Mouse (Mus musculus) midbrain, embryonic 15.5 days (tissue): ENCODE data around the gene Rassf9. TPM values are rescaled to one million over a fixed set of nuclear protein-coding genes. Genes with fewer than 3 reads are reported as not detected.

Source experiments
- ATAC-seq: fragments of 200-750 bp; cut with Nextera tagmentation; replicated peaks from 2 replicates; pipeline ENCODE4 v1.8.0; 2017; ENCODE audit warnings: moderate TSS enrichment
- H3K27ac ChIP-seq: fragments of 300-500 bp; sonication (generic); 2 replicates; pipeline ENCODE4 v1.5.1; 2015; ENCODE audit warnings: mild to moderate bottlenecking, inconsistent platforms
- H3K27me3 ChIP-seq: fragments of 300-500 bp; sonication (generic); replicated peaks from 2 replicates; pipeline ENCODE4 v1.6.1; 2015; ENCODE audit warnings: inconsistent platforms
- H3K36me3 ChIP-seq: fragments of 300-500 bp; sonication (generic); replicated peaks from 2 replicates; pipeline ENCODE4 v1.6.1; 2015; ENCODE audit warnings: inconsistent platforms
- H3K4me1 ChIP-seq: fragments of 300-500 bp; sonication (generic); 2 replicates; pipeline ENCODE4 v1.6.1; 2015; ENCODE audit warnings: inconsistent platforms
- H3K4me2 ChIP-seq: fragments of 300-500 bp; sonication (generic); 2 replicates; pipeline ENCODE4 v1.6.1; 2015; ENCODE audit warnings: inconsistent platforms, mild to moderate bottlenecking, moderate library complexity
- H3K4me3 ChIP-seq: fragments of 300-500 bp; sonication (generic); 2 replicates; pipeline ENCODE4 v1.5.1; 2015; ENCODE audit warnings: mild to moderate bottlenecking, inconsistent platforms
- H3K9ac ChIP-seq: fragments of 300-500 bp; sonication (generic); 2 replicates; pipeline ENCODE4 v1.6.1; 2015; ENCODE audit warnings: mild to moderate bottlenecking, inconsistent platforms
- H3K9me3 ChIP-seq: fragments of 300-500 bp; sonication (generic); 2 replicates; pipeline ENCODE4 v1.6.1; 2016; ENCODE audit warnings: inconsistent platforms
- WGBS: fragments of 180-500 bp; shearing (Covaris S2); methylation state at CpG from one replicate; pipeline ENCODE4 v1.1.7; 2015; ENCODE audit warnings: mixed read lengths; 5-methylcytosine and 5-hydroxymethylcytosine counted together
- polyA plus RNA-seq: library from polyadenylated mRNA; unstranded; fragments of >200 nt; fragmentation: Nextera tagmentation; extraction: Ambion mirVana; gene quantifications from 2 replicates; pipeline ENCODE4 v1.2.1, GENCODE M21; 2015

Gene Rassf9
- polyA plus RNA-seq: 2.0 and 2.6 TPM in 2 replicates

GRCm38 (mm10) chr10:102511807-102512461 is at the start of gene Rassf9:
TSS of gene Rassf9 (plus strand) at chr10:102512222.
- Histone ChIP-seq H3K27me3 (no peaks in the 10 kb centered on the region), H3K36me3 (no peaks in the 10 kb centered on the region), H3K4me2 (no peak within 1 kb of the TSS), H3K9me3 (no peaks in the 10 kb centered on the region), H3K4me1 (no peaks in the 10 kb centered on the region), H3K9ac (no peak within 1 kb of the TSS), H3K4me3 (no peak within 1 kb of the TSS), H3K27ac (no peak within 1 kb of the TSS)
- ATAC-seq: 0 out of 2 replicates have a peak, but pooled peaks have one; percentile 37
- WGBS: 13% methylated on average over 5 of the region's 5 CpGs

GRCm38 (mm10) chr10:102469412-102469811 is 42.6 kb upstream of the Rassf9 start:
- no peaks in the 10 kb centered on the region for H3K4me1 ChIP-seq
- H3K9me3 ChIP-seq: no peaks in the 10 kb centered on the region
- no peaks in the 10 kb centered on the region for H3K27me3 ChIP-seq
- 81% methylated on average over 2 of the region's 2 CpGs for WGBS
- H3K4me2 ChIP-seq: no peak overlapping the region
- H3K27ac ChIP-seq: no peak overlapping the region
- H3K4me3 ChIP-seq: no peak overlapping the region
- no peak for ATAC-seq
- no peak overlapping the region for H3K9ac ChIP-seq
- H3K36me3 ChIP-seq: no peaks in the 10 kb centered on the region

- WGBS: 38% methylated on average over 3 of the region's 3 CpGs
- H3K27ac ChIP-seq: no peak within 1 kb of the TSS
- H3K9ac ChIP-seq: no peak within 1 kb of the TSS
- H3K4me2 ChIP-seq: no peak within 1 kb of the TSS
- no peaks in the 10 kb centered on the region for H3K27me3 ChIP-seq
- no peaks in the 10 kb centered on the region for H3K9me3 ChIP-seq
- H3K4me1 ChIP-seq: no peaks in the 10 kb centered on the region
- H3K4me3 ChIP-seq: no peak within 1 kb of the TSS
- H3K36me3 ChIP-seq: no peaks in the 10 kb centered on the region
- ATAC-seq: no peak
Observed at GRCm38 (mm10) chr10:102490386-102490785, 21.6 kb upstream of the Rassf9 start, which contains the start of gene Nts. TSS of gene Nts (minus strand) at chr10:102490486.

GRCm38 (mm10) chr10:102491792-102492191 is 20.2 kb upstream of the Rassf9 start:
- Histone ChIP-seq H3K36me3 (no peaks in the 10 kb centered on the region), H3K27me3 (no peaks in the 10 kb centered on the region), H3K4me2 (no peak overlapping the region), H3K9ac (no peak overlapping the region), H3K9me3 (no peaks in the 10 kb centered on the region), H3K4me3 (no peak overlapping the region), H3K4me1 (no peaks in the 10 kb centered on the region), H3K27ac (no peak overlapping the region)
- 0 out of 2 replicates have a peak, but pooled peaks have one; percentile 60 for ATAC-seq
- 8% methylated on average over 3 of the region's 3 CpGs for WGBS

GRCm38 (mm10) chr10:102498754-102499153 is 13.3 kb upstream of the Rassf9 start:
- Histone ChIP-seq H3K27me3 (no peaks in the 10 kb centered on the region), H3K27ac (no peak overlapping the region), H3K4me3 (no peak overlapping the region), H3K36me3 (no peaks in the 10 kb centered on the region), H3K9me3 (no peaks in the 10 kb centered on the region), H3K4me2 (no peak overlapping the region), H3K9ac (no peak overlapping the region), H3K4me1 (no peaks in the 10 kb centered on the region)
- 30% methylated on average over 4 of the region's 4 CpGs for WGBS
- ATAC-seq: no peak

GRCm38 (mm10) chr10:102507386-102507785 is 4.6 kb upstream of the Rassf9 start:
- no peaks in the 10 kb centered on the region for H3K27me3 ChIP-seq
- no peaks in the 10 kb centered on the region for H3K9me3 ChIP-seq
- H3K4me1 ChIP-seq: no peaks in the 10 kb centered on the region
- no peak overlapping the region for H3K4me2 ChIP-seq
- no peak overlapping the region for H3K27ac ChIP-seq
- H3K9ac ChIP-seq: no peak overlapping the region
- no peak for ATAC-seq
- no peaks in the 10 kb centered on the region for H3K36me3 ChIP-seq
- H3K4me3 ChIP-seq: no peak overlapping the region
- 58% methylated on average over 4 of the region's 4 CpGs for WGBS

- Histone ChIP-seq H3K9ac (no peak overlapping the region), H3K36me3 (no peaks in the 10 kb centered on the region), H3K27ac (no peak overlapping the region), H3K27me3 (no peaks in the 10 kb centered on the region), H3K4me3 (no peak overlapping the region), H3K9me3 (no peaks in the 10 kb centered on the region), H3K4me1 (no peaks in the 10 kb centered on the region), H3K4me2 (no peak overlapping the region)
- WGBS: 37% methylated on average over 3 of the region's 3 CpGs
- no peak for ATAC-seq
Observed at GRCm38 (mm10) chr10:102511461-102511806, 588 bp upstream of the Rassf9 start.

- H3K9me3 ChIP-seq: no peaks in the 10 kb centered on the region
- H3K27me3 ChIP-seq: no peaks in the 10 kb centered on the region
- no peak overlapping the region for H3K27ac ChIP-seq
- 53% methylated on average over 1 of the region's 1 CpGs for WGBS
- H3K9ac ChIP-seq: no peak overlapping the region
- no peak overlapping the region for H3K4me3 ChIP-seq
- ATAC-seq: no peak
- H3K4me1 ChIP-seq: no peaks in the 10 kb centered on the region
- H3K4me2 ChIP-seq: no peak overlapping the region
- H3K36me3 ChIP-seq: no peaks in the 10 kb centered on the region
Observed at GRCm38 (mm10) chr10:102514159-102514558, 2.1 kb downstream of the Rassf9 start.

- no peak overlapping the region for H3K9ac ChIP-seq
- no peaks in the 10 kb centered on the region for H3K4me1 ChIP-seq
- no peak overlapping the region for H3K4me2 ChIP-seq
- no peak for ATAC-seq
- no peaks in the 10 kb centered on the region for H3K27me3 ChIP-seq
- H3K36me3 ChIP-seq: no peaks in the 10 kb centered on the region
- no peak overlapping the region for H3K4me3 ChIP-seq
- H3K9me3 ChIP-seq: no peaks in the 10 kb centered on the region
- 82% methylated on average over 3 of the region's 3 CpGs for WGBS
- no peak overlapping the region for H3K27ac ChIP-seq
Observed at GRCm38 (mm10) chr10:102527901-102528300, 15.9 kb downstream of the Rassf9 start.

- Histone ChIP-seq H3K27ac (no peak overlapping the region), H3K9ac (no peak overlapping the region), H3K36me3 (no peaks in the 10 kb centered on the region), H3K9me3 (no peaks in the 10 kb centered on the region), H3K4me1 (no peaks in the 10 kb centered on the region), H3K4me3 (no peak overlapping the region), H3K27me3 (no peaks in the 10 kb centered on the region), H3K4me2 (no peak overlapping the region)
- ATAC-seq: no peak
- WGBS: 77% methylated on average over 4 of the region's 4 CpGs
Observed at GRCm38 (mm10) chr10:102553941-102554340, 41.9 kb downstream of the Rassf9 start.

GRCm38 (mm10) chr10:102562488-102562887 is 50.5 kb downstream of the Rassf9 start:
- H3K9ac ChIP-seq: no peak overlapping the region
- no peaks in the 10 kb centered on the region for H3K4me1 ChIP-seq
- no peaks in the 10 kb centered on the region for H3K27me3 ChIP-seq
- no peak overlapping the region for H3K4me3 ChIP-seq
- ATAC-seq: no peak
- 52% methylated on average over 1 of the region's 1 CpGs for WGBS
- H3K36me3 ChIP-seq: no peaks in the 10 kb centered on the region
- no peak overlapping the region for H3K4me2 ChIP-seq
- H3K27ac ChIP-seq: no peak overlapping the region
- no peaks in the 10 kb centered on the region for H3K9me3 ChIP-seq

- no peaks in the 10 kb centered on the region for H3K9me3 ChIP-seq
- H3K4me2 ChIP-seq: no peak overlapping the region
- H3K4me3 ChIP-seq: no peak overlapping the region
- no peaks in the 10 kb centered on the region for H3K27me3 ChIP-seq
- H3K4me1 ChIP-seq: no peaks in the 10 kb centered on the region
- no peak for ATAC-seq
- H3K27ac ChIP-seq: no peak overlapping the region
- H3K36me3 ChIP-seq: no peaks in the 10 kb centered on the region
- no peak overlapping the region for H3K9ac ChIP-seq
- WGBS: 93% methylated on average over 3 of the region's 3 CpGs
Observed at GRCm38 (mm10) chr10:102577970-102578369, 65.9 kb downstream of the Rassf9 start.

- Histone ChIP-seq H3K9ac (no peak overlapping the region), H3K27ac (no peak overlapping the region), H3K27me3 (no peaks in the 10 kb centered on the region), H3K4me3 (no peak overlapping the region), H3K4me2 (no peak overlapping the region), H3K36me3 (no peaks in the 10 kb centered on the region), H3K4me1 (no peaks in the 10 kb centered on the region), H3K9me3 (no peaks in the 10 kb centered on the region)
- no peak for ATAC-seq
- 71% methylated on average over 2 of the region's 2 CpGs for WGBS
Observed at GRCm38 (mm10) chr10:102594306-102594705, 82.3 kb downstream of the Rassf9 start.
